Mouse (Mus musculus) brown adipose tissue, adult 24 weeks (tissue): ENCODE results near the gene Adam12. TPM values are rescaled to one million over a fixed set of nuclear protein-coding genes. Genes with fewer than 3 reads are reported as not detected.
A peak's percentile ranks its signal among the peaks of the same experiment; 100 is the strongest.

Experiments
- H3K27ac ChIP-seq: fragments of 200-500 bp; replicated peaks from 2 replicates; pipeline ENCODE4 v1.5.1; 2012; ENCODE audit warnings: low read depth, mild to moderate bottlenecking, low read length
- H3K4me1 ChIP-seq: fragments of 200-500 bp; 2 replicates; pipeline ENCODE4 v1.6.1; 2012; ENCODE audit warnings: low read length, mixed read lengths; ENCODE audit not compliant: control insufficient read depth, insufficient read depth, insufficient read length
- H3K4me3 ChIP-seq: fragments of 200-500 bp; 2 replicates; pipeline ENCODE4 v1.5.1; 2012; ENCODE audit warnings: low read depth, mild to moderate bottlenecking, low read length, moderate library complexity; ENCODE audit not compliant: insufficient read depth
- polyA plus RNA-seq: library from polyadenylated mRNA; stranded (reverse); fragments of >200 nt; gene quantifications from 2 replicates; pipeline ENCODE4 v1.2.4, GENCODE M21; 2012; ENCODE audit not compliant: missing spikeins, insufficient read depth, insufficient read length

The Adam12 gene
- polyA plus RNA-seq, 1 experiment = 10.5 TPM

DNA sequence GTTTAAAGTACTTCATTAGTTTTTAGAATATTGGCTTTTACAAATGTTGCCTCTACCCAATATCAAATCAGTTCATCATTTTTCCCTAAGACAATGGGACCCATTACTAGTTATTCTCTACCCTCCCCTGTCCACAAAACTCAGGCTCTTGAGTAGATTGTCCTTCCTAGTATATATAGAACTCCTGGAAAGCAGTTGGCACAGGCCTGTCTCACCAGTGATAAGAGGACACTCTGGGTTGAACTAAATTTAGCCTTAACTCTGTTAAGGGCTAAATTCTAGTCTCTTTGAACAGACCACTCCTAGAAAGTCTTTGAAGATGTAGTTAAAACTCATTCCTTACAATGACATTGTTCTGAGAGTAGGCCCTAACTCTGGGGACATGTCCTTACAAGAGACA, 241.0 kb downstream of the Adam12 start:
- H3K4me3 ChIP-seq = no peak overlapping the region
- no peak overlapping the region for H3K27ac ChIP-seq
- no peaks in the 10 kb centered on the region for H3K4me1 ChIP-seq

DNA sequence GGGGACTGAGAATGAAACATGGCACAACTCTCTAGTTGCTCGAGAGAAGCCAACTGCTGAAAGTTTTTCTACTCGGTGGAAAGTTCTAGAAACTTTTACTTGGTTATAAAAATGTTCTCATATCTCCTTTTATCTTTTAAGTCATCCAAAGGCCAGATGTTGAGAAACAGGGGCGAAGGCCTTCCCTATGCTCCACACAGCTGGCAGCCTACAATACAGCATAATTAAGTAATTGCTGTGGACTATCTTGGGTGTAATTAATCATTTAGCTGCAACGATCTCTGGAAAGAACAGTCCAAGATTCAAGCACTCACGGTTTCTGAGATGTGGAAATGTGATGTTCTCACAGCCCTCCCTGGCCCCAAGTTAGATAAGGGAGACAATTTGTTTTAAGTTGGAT, 243.6 kb downstream of the Adam12 start:
- Histone ChIP-seq H3K4me1 (peaks cover 3% of the 10 kb centered on the region; the same call in 1 of the 2 replicates), H3K4me3 (no peak overlapping the region), H3K27ac (no peak overlapping the region)

DNA sequence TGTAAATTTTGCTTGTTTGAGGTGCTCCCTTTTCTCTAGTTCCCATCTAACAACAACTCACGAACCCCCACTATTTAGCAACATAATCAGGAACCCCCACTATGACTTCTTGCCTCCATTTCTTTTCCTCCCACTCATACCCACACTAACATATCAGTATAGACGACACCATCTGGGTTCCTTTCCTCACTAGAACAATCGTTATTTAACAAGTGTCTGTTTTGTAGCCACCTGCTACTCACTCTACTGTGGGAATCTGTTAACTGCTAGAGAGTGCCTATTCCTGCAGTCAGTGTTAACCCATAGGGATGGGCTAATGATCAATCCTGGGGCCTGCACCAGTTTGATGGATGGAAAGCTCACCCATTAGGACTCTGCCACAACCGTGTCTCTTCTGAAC, 245.7 kb downstream of the Adam12 start:
- Histone ChIP-seq H3K27ac (no peak overlapping the region), H3K4me1 (peaks cover 3% of the 10 kb centered on the region; the same call in 1 of the 2 replicates), H3K4me3 (no peak overlapping the region)

DNA sequence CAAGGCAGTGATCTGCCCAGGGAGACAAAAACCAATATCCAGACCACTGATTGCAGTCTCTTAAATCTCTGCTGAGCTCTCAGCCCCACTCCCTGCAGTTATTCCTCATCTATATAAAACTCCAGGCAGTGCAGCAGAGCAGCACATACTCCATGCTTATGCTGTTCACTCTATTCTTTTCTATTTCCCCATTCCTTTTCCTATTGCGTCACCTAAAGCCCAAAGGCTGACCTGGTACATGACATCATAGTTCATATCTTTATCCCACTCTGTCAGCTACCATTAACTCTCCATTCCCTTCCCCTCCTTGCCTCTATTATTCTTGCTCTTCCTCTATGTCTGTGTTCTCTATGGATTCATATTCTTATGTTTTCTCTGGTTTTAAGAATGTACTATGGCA, 246.3 kb downstream of the Adam12 start:
- Histone ChIP-seq H3K4me3 (no peak overlapping the region), H3K4me1 (peaks cover 3% of the 10 kb centered on the region; the same call in 1 of the 2 replicates), H3K27ac (no peak overlapping the region)

DNA sequence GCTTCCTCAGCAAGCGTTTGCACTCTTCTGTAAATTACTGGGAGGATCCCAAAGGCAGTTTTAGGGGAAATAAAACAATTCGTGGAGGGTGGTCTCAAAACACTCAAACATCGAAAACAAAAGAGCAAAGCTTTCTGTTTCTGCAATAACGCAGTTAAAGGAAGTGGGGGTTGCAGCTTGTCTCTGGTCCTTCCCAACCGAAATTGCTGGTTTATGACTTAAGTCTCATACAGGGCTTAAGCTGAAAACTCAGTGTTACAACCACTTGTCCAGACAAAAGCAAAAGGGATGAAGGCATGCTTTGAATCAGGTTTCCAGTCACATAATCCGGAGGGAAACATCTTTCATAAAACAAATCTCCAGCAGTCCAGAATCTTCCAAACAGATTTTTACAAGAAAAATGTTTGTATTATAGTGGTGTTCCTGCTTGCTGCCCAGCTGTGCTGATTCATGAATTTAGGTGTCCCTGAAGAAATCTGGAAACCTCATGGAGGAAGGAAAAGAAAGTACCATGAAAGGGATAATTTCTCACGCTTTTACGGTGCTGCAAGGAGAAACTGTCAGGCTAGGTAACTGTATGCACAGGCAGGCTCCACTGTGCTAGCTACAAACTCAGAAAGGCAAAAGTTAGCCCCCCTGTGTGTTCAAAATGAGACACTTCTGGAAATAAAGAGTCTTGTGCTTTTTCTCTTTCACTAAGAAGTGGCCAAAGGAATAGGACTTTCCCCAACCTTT, 255.4 kb downstream of the Adam12 start:
- Histone ChIP-seq H3K4me3 (no peak overlapping the region), H3K27ac (no peak overlapping the region), H3K4me1 (no peaks in the 10 kb centered on the region)

DNA sequence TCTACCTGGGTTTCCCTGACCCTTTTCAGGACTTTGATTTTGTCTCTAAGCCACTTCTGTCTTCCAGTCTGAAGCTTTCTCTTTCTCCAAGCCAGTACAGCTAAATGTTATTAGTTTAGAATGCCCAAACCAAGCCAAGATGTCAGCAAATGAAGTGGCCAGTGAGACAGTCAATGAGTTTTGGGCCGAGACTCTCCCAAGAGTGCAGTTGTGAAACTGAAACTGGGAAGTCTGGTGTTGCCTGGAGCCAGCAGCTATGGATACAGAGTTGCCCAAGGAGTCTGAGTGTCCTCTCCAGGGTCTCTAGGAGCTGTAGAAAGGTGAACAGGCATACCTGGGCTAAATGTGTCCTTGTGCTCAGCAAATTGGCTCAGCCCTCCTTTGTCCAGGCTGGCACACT, 260.9 kb downstream of the Adam12 start:
- H3K4me1 ChIP-seq = peaks cover 9% of the 10 kb centered on the region
- no peak overlapping the region for H3K4me3 ChIP-seq
- H3K27ac ChIP-seq = peak overlapping the region; percentile 36

DNA sequence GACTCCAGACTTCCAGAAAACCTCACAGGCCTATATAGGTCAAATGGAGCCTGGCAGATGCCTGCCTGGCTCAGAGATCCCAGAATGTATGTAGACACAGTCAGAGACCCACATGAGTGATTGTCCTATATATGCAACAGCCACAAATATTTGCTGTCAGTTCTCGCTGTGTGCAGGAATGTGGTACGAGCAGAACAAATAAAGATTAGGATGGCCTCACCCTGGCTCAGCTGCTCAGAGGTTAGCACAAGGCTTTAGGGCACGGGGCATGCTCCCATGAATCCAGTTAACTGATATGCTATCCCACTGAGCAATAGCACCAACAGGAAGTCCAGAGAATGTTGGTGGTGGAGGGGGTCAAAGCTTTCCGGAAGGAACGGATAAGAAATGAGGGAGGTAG, 261.5 kb downstream of the Adam12 start:
- Histone ChIP-seq H3K27ac (peak overlapping the region; percentile 36), H3K4me1 (peaks cover 9% of the 10 kb centered on the region), H3K4me3 (no peak overlapping the region)

DNA sequence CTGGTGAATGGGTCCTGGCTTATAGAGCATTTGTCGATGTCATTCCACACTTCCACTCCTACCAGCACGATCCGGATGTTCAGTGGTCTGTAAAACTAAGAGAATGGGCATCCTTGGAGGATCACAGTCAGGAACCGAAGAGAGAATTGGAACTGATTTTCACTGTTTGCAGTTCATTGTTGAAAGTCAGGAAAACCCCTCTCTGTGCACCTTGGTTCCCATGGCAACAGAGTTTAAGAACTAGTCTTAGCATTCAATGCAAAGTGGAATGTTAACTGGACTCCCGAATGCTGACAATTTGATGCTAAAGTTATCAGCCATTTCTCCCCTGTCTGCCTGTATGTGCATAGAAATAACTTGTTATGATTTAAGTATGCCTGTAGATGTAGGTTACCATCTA, 264.0 kb downstream of the Adam12 start:
- no peak overlapping the region for H3K27ac ChIP-seq
- H3K4me3 ChIP-seq = no peak overlapping the region
- H3K4me1 ChIP-seq = peaks cover 9% of the 10 kb centered on the region

DNA sequence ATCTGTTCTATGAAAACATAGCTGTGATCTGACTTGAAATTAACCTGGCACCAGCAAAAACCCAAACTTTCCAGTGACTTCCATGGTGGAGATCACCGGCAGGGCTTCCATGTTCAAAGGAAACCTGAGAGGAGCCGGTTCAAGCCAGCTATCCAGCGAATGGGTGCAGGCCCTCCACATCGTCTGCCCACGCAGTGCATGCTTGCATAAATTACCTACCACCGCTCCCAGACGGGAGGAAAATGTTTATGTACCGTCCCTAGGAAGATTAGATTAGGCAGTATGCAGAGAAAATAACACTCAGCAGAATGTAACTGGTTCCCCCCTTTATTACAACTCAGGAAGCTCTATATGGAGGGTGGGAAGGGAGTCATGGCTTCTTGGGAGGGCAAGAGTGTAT, 268.4 kb downstream of the Adam12 start:
- Histone ChIP-seq H3K4me3 (no peak overlapping the region), H3K4me1 (no peaks in the 10 kb centered on the region), H3K27ac (no peak overlapping the region)

DNA sequence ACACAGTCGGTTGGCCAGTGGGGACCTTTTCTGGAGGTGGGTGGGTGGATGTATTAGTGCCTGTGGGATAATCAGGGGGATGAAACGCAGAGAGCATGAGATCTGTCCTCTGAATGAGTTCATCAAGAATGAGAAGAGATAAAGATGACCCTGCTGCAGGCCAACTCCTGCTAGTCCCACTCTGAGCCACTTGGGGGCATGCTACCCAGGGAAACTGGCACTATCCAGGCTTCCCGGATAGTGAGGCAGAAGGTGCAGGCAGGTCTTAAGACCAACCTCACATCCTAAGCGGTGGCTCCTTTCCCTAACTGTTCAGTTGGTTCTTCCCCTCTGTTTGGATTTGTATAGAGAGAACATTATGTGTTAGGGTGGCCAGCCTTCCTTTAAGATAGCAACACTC, 272.7 kb downstream of the Adam12 start:
- no peak overlapping the region for H3K4me3 ChIP-seq
- no peak overlapping the region for H3K27ac ChIP-seq
- H3K4me1 ChIP-seq = peaks cover 4% of the 10 kb centered on the region

DNA sequence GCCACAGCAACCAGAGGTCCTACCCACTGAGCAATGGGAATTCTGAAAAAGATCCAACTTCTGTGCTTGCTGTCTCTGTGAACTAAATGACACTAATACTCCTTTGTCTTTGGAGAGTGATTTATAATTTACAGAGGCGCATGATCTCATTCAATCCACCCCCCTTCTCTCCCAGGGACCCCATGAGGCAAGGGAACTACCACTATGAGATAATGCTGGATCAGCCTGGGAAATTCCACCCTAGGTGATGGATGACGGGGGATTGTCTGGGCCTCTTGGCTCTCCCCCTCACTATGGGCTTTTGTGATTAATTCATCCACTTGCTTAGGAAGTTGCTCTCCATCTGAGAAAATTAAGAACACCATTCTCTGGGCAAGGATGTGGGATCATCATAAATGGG, 274.1 kb downstream of the Adam12 start:
- H3K27ac ChIP-seq = no peak overlapping the region
- no peak overlapping the region for H3K4me3 ChIP-seq
- H3K4me1 ChIP-seq = peaks cover 4% of the 10 kb centered on the region

DNA sequence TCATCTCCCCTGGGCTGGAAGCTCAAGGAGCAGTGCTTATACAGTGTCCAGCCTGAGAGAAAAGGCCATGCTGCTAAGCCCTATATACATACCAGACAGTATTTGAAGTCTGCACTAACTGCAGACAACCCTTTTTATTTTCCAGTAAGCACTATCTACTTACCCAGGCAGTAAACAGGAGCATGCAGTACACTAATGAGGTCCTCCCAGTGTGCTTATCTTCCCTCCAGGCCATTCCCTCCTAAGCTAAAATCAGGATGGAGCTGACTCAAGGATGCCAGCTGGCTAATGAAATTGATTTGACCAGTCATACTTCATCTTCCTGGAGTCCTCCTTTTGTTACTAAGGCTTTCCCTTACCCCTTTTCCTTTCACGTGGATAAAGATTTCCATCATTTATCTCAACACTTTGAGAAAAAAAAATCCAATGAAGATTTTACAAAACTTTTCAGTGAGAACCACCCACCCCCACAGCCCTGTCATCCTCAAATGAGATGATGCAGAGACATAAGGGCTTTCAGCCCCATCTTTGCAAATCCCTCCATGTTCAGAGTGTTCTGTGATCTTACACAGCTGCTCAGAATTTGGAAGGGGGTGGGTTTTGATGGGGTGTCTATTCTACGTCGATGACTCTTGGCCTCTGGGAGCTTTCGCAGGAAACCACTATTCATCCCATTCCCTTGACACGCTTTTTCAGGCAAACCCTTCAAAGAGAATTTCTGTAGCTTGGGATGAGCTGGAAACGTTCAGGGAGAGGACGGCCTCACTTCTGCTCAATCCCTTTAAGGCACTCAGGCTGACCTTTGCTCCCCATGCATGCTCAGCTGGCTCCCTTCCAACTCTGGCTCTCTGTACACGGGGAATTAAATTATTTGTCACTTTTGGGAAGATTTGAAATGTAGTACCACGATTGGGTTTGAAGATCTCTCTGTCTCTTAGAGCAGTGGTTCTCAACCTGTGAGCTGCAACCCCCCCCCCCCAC, 277.5 kb downstream of the Adam12 start:
- Histone ChIP-seq H3K27ac (no peak overlapping the region), H3K4me1 (peaks cover 4% of the 10 kb centered on the region), H3K4me3 (no peak overlapping the region)

DNA sequence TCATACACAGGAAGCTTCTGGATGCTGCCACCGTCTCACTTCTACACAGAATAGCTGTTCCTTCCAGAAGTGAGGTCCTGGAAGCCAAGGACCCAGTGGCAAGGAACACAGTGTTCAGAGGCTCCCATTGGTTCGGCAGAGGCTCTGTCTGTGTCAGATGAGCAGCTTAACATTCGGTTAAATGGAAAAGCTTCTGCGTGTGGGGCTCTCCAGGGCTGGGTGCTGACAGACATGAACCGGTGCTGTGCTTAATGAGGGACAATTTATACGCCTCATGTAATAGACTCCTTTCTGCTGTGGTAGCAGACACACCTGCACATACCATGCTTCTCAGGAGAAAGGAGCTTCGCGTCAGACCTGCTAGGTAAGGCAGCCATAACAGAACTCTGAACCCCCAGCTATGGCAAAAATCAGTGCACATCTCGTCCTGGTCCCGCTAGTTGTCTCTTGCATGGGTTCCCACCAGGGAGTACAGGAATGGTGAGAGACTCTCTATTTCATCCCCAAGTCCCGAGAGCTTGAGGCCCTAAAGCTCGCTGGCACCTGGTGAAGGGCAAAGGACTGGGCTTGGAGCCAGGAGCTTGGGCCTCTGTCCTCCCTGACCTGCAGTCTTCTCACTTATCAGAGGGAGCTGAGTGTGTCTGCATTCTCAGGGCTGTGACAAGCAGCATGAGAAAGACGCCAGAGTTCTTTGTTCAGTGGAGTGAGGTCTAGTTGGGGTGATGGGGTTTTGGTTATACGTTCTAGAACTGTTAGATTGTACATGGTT, 280.0 kb downstream of the Adam12 start:
- Histone ChIP-seq H3K4me3 (no peak overlapping the region), H3K4me1 (peaks cover 4% of the 10 kb centered on the region), H3K27ac (no peak overlapping the region)

DNA sequence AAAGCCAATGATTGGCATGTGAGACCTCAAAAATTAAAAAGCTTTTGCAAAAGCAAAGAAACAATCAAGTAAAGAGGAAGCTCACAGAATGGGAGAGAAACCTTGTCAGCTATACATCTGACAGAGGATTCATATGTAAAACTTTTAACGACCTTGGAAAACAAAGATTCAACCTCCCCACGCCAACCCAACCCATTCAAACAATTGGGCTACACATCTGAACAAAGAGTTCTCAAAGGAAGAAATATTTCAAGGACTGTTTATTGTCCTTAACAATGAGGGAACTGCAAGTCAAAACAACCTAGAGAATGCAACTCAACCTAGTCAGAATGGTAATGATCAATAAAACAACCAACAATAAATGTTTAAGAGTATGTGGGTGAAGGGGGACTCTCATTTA, 284.6 kb downstream of the Adam12 start:
- H3K4me1 ChIP-seq = no peaks in the 10 kb centered on the region
- H3K27ac ChIP-seq = no peak overlapping the region
- no peak overlapping the region for H3K4me3 ChIP-seq

DNA sequence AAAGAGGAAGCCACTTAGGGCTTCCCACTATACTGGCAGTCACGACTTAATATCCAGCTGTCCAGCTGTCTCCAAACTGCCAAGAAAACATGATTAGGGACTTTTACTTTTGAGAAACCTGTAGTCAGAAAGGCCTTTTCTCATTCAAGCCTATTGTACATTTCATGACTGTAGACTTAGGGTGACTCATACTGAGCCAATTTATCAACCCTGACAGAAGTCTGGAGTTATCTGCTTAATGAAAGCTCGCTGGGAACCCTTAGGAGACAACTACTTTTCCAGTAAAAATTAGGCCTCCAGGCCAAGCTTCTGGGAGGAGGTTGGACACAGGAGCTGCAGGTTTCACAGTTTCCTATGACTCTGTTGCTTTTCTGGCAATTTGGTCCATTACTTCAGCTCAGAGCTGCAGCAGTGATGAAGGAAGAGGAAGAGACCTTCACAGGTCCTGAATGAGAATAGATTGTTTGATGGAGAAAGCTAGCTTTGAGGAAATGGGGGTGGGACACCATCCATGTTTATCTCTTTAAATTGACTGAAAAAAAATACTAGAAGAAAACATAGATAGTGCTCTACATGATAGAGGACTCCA, 285.1 kb downstream of the Adam12 start:
- Histone ChIP-seq H3K4me1 (no peaks in the 10 kb centered on the region), H3K4me3 (no peak overlapping the region), H3K27ac (no peak overlapping the region)
